Mouse (Mus musculus): ENCODE results near the gene Cep95.

Cep95 gene

DNA sequence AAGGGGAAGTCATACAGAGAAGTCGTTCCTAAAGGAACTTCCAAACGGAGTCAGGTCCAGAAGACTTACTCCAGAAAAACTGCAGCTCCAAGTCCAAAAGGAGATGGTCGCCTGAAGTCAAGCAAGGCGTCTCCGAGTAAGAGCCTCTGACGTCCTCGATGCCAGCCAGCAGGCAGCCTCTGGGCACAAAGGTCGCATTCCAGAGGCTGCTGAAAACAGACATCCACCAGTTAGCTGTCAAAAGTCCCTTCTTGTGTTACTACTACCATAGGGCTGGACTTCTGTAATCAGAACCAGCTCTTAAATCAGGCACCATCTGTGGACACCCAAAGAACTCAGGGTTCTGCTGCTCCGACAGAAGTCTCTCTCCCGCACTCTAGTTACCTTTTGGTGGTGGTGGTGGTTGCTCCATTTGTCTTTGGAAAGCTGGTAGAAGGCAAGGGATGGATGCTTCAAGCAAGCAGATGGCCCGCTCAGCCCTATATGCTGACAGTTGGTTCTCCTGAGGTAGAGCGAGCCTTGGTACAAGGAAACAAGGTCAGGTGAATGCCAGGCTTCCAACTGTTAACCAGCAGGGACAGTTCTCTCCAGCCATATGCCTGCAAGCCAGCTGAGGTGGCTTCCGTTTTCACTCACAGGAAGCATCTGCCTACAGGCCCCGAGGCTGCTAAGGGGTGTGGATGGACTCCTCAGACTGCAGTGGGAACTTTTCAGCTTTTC, 25.7 kb downstream of the Cep95 start:
- DNase-seq (ENCODE audit: low spot score), result no peak

DNA sequence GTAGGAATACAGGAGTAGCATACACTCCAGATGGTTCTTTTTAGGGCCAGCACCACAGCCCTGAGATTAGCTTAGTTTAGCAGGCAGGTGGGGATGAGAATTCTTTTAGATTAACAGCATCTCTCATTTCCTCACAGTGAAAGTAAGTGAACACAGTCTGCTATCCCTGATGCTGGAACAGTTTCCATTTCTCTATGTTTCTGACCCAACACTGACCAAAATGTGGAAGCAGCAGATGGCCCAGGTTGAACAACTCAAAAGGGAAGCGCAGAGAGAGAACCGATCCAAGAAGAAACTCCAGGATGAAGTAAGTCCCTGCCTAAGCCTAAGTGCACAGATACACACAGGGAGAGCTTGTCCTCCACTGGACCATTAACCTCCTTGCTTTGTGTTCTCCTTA, 26.3 kb downstream of the Cep95 start:
- no peak for DNase-seq (ENCODE audit: low spot score)

DNA sequence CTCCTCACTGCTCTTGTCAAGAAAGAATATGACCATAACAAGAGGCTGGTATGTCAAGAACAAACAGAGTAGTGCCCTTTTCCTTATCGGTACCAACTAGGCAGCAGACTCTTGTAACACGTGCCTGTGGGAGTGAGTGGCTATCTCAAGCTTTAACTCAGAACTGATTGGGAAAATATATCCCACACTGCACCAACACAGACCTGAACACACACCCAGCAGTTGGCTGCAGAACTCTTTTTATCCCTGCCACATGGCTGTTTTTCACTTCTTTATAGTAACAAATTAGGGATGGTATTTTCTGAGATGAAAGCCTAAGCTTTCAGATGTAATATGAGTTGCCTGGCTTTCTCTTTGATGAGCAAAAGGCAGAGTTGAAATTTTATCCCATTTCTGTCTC, 26.7 kb downstream of the Cep95 start:
- DNase-seq (ENCODE audit: low spot score), result no peak

DNA sequence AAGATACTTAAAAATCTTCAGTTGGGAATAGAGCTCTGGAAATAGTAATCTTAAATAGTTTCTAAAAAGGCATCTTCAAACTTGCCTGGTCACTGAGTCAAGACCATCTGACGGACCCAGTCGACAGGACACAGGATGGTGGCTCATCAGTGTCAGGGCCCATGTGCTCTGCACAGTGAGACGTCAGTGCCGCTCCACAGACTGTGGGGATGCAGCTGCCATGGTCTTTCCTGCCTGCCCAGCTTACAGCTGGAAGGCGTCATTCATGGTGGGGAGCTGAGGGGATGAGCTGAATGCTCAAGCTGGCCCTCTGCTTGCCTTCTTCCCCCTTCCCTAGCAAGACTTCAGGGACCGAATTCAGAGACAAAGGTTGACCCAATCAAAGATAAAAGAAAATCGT, 27.3 kb downstream of the Cep95 start:
- no peak for DNase-seq (ENCODE audit: low spot score)

DNA sequence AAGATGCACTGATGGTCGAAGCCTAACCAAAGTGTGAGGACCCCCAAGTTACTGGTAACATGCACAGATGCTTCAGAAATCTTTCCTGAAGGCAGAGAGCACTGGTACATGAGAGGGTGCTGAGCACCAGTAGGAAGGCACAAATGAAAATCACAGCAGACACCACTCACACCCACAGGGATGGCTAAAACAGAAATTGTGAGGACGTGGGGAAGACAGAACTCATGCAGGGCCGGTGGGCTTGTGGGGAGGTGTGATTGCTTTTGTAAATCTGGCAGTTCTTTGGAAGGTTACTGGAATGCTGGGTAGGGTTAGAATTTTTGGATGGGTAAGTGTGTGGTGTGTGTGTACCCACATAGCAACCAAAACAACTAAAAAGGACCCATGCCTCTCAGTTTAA, 28.1 kb downstream of the Cep95 start:
- DNase-seq (ENCODE audit: low spot score), result no peak

DNA sequence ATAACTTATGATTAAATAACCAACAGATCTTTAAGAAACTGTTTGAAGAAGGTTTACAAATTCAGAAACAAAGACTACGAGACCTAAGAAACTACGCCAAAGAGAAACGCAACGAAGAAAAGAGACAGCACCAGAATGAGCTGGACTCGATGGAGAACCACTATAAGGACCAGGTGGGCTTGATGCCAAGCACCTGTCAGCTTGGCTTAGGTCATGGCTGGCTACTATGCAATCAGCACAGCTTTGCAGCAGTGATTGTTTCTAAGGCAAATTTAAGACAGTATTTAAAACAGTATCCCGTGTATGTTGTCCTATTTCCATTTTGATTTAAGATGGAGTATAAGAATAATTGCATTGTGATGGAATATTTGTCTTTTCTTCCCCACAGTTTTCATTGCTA, 28.8 kb downstream of the Cep95 start:
- DNase-seq (ENCODE audit: low spot score), result no peak

DNA sequence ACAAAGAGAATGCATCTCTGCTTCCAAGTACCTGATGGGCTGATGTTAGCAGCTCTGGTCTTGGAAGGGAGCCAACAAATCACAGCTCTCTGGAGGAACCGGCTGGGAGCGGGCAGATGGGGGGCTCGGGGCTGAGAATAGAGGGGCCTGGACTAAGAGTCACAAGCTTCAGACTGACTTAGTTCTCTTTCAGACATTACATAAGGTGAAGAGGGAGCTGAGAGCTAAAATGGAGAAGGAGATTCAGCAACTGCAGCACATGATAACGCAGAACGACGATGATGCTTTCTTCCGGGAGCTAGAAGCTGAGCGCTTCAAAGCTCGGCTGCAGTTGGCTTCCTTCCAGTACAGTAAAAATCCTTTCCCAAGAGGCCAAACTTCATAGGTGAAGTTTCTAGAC, 29.3 kb downstream of the Cep95 start:
- DNase-seq (ENCODE audit: low spot score), result no peak

DNA sequence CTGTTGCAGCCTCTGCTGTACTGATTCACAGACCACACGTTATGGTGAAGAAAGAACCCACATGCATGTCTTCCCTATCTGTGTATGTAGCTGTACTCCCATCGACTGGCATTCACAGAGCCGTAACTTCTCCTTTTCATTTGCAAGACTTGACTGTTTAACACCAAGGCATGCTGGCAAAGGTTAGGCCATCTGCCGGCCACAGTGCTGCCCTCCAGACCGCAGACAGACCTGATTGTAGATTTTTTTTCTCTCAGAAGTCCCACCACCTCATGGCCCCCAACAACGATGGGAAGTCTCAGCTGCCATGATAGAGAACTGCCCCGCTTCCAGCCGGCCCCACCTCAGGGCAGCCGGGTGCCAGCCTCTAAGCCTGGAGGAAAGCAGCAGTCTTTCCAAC, 30.5 kb downstream of the Cep95 start:
- DNase-seq (ENCODE audit: low spot score), result no peak

DNA sequence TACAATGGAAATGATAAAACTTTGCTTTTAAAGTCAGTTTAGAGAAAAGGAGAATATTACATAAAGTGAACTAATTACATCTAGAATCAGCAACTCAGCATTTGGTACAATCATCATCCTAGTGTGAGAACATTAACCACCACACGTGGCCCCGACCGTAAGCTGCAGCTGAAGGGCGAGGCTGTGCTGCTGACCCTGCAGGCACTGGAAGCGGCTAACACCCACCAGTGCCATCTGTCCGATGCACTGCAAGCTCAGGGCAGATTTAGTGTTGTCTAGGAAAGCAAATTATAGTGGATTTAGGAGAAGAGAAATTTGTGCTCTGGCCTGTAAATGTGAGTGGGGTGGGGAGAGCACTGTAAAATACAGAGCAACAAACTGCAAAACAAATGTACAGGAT, 31.2 kb downstream of the Cep95 start:
- no peak for DNase-seq (ENCODE audit: low spot score)

DNA sequence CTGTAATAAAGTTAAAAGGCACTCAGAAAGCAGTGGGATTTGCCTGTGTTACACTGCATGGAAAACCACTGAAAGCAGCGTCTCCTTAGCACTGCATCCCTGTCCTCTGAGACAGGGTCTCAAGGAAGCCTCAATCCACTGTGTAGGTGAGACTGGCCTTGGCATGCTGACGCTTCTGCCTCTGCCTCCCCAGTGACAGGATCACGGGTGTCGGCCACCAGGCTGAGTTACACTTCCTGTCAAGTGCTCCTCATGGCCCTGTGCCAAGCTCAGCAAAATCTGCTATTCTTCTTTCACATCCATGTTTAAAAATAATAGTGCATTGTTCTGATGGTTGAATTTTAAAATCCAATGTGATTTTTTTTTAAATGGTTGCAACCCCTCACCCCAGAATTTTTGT, 31.9 kb downstream of the Cep95 start:
- peak; percentile 43 for DNase-seq (ENCODE audit: low spot score)

DNA sequence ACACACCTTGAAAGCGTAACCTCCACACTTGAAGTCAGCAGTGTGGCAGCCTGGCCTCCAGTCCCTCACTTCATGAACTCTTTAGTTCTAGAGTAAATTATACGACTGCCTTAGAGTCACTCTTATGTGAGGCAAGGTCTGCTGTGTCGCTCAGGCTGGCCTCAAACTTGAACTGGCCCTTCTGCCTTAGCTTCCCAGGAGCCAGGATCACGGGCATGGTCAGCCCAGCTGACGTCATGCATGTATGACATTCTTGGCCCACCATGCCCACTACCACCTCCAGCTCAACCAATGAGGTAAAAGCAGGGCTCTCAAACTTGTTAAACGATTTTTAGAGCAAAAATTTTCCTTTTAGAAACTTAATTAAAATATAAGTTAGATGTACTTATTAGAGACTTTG, 32.3 kb downstream of the Cep95 start:
- DNase-seq (ENCODE audit: low spot score), result no peak

DNA sequence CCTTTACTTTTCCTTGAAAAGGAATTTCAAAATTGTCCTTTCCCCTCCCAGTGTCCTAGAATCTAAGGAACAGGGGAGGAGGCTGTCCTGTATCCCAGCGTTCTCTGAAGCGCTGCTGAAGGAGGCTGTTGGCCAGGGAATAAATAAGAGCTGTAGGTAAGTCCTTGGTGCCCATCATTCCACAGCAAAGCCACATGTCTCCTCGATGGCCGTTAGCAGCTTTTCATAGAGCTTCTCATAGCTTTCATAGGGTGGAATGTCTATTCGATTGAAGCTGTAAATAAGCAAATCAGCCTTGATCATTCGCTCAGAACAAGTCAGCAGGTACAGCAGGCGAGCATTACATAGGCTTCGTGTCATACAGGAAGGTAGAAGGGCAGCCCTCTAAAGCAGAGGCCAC, 33.4 kb downstream of the Cep95 start:
- DNase-seq (ENCODE audit: low spot score), result no peak

DNA sequence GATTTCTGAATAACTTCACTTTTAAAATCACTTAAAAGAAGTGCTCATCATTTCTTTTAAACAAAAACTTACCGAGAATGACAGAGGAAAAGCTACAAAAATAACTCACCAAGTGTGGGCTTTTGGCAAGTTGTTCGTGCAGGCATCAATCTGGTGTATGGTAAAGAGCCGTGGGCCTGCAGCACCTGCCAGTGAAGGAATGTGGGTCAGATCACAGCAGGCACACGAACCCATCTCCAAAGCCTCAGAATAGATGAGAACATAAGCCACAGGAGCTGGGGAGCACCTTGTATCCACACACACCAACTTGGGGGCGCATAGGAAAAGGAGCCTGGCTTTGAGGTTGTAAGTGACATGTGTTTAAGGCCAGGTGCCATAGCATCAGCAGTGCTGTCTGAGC, 33.9 kb downstream of the Cep95 start:
- DNase-seq (ENCODE audit: low spot score), result no peak

DNA sequence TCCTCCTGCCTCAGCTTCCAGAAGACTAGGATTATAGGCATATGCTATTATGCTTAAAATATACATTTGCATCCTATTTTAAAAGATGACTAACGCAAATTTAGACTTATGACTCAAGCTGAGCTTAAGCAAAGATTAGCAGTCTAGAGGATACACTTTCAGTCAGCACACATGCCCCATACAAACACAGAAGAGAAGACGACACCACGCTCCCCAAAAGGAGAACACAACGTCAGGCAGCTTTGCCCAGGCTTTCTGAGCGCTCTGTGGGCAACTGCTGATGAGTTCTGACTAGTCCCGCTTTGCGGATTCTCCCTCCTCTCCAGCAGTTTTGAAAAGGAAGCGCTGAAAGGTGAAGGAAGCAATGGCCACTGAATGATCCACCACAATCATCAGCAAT, 34.7 kb downstream of the Cep95 start:
- no peak for DNase-seq (ENCODE audit: low spot score)

DNA sequence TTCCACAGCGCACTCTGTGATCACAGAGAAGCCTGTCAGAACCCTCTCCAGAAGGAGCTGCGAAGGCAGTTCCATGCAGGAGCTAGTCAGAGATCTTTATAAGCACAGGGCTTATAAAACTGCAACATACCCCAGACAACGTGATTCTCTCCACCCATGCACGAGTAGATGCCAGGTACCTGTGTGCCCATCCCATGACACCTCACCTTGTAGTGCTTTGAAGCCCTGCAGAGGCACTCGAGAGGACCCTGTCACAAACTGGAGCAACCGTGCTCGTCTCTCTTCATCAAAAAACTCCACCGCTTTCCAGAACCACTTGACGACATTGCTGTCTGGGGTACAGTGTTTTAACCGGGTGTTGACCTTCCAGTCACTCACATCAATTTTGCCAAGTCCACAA, 35.4 kb downstream of the Cep95 start:
- no peak for DNase-seq (ENCODE audit: low spot score)

DNA sequence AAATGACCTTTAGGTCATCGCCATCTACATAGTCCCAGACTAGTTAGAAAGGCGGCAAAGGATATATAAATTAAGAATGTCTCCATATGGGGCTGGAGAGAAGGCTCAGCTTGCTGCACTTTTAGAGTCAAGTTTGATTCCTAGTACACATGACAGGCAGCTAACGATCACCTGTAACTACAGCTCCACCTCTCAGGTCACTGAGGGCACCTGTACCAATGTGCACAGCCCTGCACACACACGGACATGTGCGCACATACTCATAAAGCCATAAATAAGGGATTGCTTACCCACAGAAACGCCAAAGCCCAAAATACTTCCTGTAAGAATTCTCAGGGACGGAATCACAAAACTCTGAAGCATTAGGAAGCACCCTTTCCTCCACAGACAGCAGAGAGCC, 39.0 kb downstream of the Cep95 start:
- DNase-seq (ENCODE audit: low spot score), result no peak

DNA sequence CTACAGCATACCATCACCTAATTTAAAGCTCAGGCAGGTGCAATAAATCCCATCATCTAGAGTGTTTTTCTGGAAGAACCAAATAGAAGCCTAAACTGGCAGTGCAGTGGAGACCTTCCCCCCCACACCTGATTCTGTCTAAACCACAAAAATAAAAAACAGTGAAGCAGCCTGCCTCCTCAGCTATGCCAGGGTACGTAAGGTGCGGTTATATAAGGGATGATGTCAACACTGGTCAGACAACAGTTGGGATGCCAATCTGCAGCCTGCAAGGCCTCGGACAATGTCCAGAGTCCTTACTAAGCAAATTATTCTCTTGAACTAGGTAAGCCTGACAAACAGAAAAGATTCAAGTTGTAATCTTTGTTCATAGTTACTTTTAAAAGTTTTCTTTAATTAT, 53.0 kb downstream of the Cep95 start:
- DNase-seq (ENCODE audit: low spot score), result no peak

DNA sequence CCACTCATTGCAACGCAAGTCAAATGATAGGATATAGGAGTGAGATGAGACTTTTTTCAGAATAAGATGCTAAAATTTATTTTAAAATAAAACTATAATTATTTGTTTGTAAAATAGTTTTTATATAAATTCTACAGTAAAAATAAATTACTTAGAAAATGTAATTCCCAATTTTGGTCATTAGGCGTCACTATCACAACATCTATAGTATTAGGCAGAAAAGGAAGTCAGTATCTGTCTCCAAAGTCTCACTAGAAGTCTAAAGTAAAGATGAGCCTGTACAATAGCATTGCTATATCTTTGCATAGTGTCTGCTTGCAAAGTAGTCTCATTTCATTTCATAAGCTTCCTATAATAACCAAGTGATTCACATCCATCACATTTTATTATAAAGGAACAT, 62.4 kb downstream of the Cep95 start:
- no peak for DNase-seq (ENCODE audit: low spot score)

Measured in urinary bladder, postnatal 14 days (tissue).